Mouse (Mus musculus): ENCODE data around the gene Fscn2. TPM values are rescaled to one million over a fixed set of nuclear protein-coding genes. Genes with fewer than 3 reads are reported as not detected.

Gene Fscn2
- polyA plus RNA-seq, 1 experiment from 2014 or later = 0.20 TPM

DNA sequence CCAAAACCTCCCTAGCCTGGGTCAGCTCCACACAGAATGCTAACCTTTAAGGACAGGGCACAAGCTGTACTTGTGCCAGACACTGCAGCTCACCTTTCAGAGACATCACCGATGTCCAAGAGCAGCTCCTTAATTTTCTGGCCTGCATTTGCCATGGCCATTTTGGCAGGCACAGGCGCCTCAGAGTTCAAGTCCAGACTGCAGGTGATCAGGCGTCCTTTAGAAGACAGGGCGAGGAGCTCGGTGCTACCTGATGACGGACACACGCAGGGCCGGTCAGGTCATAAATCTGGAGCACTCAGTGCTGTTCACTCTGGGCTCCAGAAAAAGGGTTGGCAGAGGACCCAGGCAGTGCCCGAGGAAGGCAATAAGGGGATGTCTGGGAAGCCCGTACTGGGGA lies 14.0 kb downstream of the Fscn2 start:
- H3K27me3 ChIP-seq (ENCODE audit: control insufficient read depth, insufficient read depth, low read length) = no peaks in the 10 kb centered on the region
- DNase-seq (ENCODE audit: low spot score) = no peak
- H3K4me1 ChIP-seq (ENCODE audit: control insufficient read depth, insufficient read depth, low read length) = peaks cover 2% of the 10 kb centered on the region; the same call in 1 of the 2 replicates
- WGBS = 94% methylated on average over 10 of the region's 10 CpGs
- ATAC-seq (replicated peaks; ENCODE audit: insufficient number of reproducible peaks, low FRiP score, low TSS enrichment, low read depth) = no peak
- H3K27ac ChIP-seq (replicated peaks; ENCODE audit: low read depth, low read length) = no peak overlapping the region
- no peak overlapping the region for H3K9ac ChIP-seq (replicated peaks; ENCODE audit: low read length)
- H3K4me3 ChIP-seq (ENCODE audit: low read depth, low read length) = no peak overlapping the region
- no peaks in the 10 kb centered on the region for H3K9me3 ChIP-seq (replicated peaks; ENCODE audit: control insufficient read depth, low read length)
- peaks cover 3% of the 10 kb centered on the region for H3K36me3 ChIP-seq (replicated peaks; ENCODE audit: control insufficient read depth, insufficient read depth, low read depth, low read length)
- H3K4me2 ChIP-seq (ENCODE audit: low read depth, low read length) = no peak overlapping the region

DNA sequence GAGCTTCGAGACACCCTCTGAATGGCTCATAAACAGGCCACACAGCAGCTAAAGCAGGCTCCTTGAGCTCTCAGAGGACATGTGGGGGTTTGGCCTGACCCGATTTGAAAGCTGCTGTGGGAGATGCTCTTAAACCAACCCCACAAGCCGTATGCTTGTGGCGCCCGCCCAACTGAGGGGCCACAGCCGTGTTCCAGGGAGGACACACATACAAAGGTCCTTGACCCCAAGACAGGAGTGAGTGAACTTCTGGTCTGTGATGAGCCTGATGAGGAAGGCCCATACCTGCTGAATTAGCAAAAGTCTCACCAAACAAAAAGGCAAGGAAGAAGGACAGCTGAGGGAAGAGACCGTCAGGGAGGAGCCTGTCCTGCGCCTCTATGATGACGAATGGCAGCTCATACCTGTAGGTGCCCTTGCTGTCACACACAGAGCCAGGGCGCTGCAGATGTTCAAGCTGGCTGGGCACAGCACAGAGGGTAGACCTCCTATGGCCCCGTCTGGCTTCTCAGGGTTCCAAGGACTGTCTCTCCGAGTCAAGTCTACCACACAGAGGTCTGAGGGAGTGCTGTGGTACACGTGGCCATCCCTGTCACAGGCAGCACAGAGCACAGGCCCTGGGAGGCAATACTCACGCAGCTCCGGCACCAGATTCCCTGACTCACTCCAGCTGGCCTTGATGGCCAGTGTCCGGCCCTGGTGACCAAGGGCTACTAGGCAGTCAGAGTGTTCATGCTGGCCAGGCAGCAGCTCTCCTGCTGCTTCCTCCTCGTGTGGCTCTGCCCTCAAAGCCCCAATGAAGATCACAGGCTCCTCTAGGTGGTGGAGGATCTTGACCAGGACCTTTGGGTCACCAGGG lies 15.2 kb downstream of the Fscn2 start:
- Histone ChIP-seq H3K9me3 (replicated peaks; ENCODE audit: control insufficient read depth, low read length) (no peaks in the 10 kb centered on the region), H3K4me3 (ENCODE audit: low read depth, low read length) (no peak overlapping the region), H3K27ac (replicated peaks; ENCODE audit: low read depth, low read length) (no peak overlapping the region), H3K27me3 (ENCODE audit: control insufficient read depth, insufficient read depth, low read length) (no peaks in the 10 kb centered on the region), H3K36me3 (replicated peaks; ENCODE audit: control insufficient read depth, insufficient read depth, low read depth, low read length) (peaks cover 3% of the 10 kb centered on the region), H3K4me1 (ENCODE audit: control insufficient read depth, insufficient read depth, low read length) (peaks cover 2% of the 10 kb centered on the region; the same call in 1 of the 2 replicates), H3K9ac (replicated peaks; ENCODE audit: low read length) (no peak overlapping the region; the same call in 1 of the 2 replicates), H3K4me2 (ENCODE audit: low read depth, low read length) (peak overlapping the region; percentile 13; the same call in 1 of the 2 replicates)
- ATAC-seq (replicated peaks; ENCODE audit: insufficient number of reproducible peaks, low FRiP score, low TSS enrichment, low read depth) (no peak), DNase-seq (ENCODE audit: low spot score) (no peak)
- WGBS = 89% methylated on average over 17 of the region's 17 CpGs

DNA sequence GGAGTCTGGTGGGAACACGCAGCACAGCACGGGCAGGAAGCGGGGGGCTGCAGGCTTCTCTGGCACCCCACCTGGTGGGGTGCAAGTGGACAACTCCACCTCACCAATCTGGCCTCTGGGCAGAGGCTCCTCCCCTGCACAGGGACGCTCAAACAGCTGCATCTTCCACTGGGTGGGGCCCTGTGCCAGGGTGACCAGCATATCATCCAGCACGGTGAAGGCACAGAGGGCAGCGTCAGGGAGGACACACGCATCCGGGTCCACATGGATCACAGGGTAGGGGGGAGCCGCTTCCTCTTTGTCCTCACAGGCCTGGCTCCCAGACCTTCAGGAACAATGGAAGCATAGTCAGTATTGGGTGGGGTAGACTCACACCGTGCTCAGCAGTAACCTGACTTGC lies 16.0 kb downstream of the Fscn2 start:
- ATAC-seq (replicated peaks; ENCODE audit: insufficient number of reproducible peaks, low FRiP score, low TSS enrichment, low read depth) (no peak), DNase-seq (ENCODE audit: low spot score) (no peak)
- Histone ChIP-seq H3K27me3 (ENCODE audit: control insufficient read depth, insufficient read depth, low read length) (no peaks in the 10 kb centered on the region), H3K9ac (replicated peaks; ENCODE audit: low read length) (peak overlapping the region; percentile 75), H3K4me1 (ENCODE audit: control insufficient read depth, insufficient read depth, low read length) (peaks cover 2% of the 10 kb centered on the region; the same call in 1 of the 2 replicates), H3K27ac (replicated peaks; ENCODE audit: low read depth, low read length) (no peak overlapping the region), H3K4me2 (ENCODE audit: low read depth, low read length) (peak overlapping the region; percentile 95), H3K4me3 (ENCODE audit: low read depth, low read length) (peak overlapping the region; percentile 85), H3K9me3 (replicated peaks; ENCODE audit: control insufficient read depth, low read length) (no peaks in the 10 kb centered on the region), H3K36me3 (replicated peaks; ENCODE audit: control insufficient read depth, insufficient read depth, low read depth, low read length) (peaks cover 9% of the 10 kb centered on the region)
- WGBS = 61% methylated on average over 10 of the region's 10 CpGs

DNA sequence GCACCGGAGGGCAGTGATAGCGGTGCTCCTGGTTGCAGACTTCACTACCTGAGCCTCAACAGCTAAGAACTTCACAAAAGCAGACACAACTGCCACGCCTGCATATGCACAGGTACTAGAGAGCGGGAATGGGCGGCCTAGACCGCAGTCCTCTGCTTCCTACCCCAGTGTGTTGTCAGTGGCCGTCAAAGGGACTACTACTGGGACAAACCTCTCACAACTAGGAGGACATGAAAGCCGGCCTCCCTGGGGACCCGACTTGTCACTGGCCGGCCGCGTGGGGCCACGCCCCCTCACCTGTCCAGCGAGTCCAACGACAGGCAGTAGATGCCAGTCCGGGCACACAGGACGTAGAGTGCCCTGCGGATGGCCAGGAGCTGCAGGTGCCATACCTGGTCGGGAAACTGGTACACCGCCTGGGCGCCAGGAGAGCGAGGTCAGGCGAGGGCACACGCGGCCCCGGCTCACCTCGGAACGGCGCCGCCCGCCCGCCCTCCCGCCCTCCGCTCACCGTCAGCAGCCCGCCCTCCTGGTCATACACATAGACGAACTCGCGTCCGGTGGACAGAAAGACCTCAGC lies 16.8 kb downstream of the Fscn2 start:
- H3K4me3 ChIP-seq (ENCODE audit: low read depth, low read length) = peak overlapping the region; percentile 85
- ATAC-seq (replicated peaks; ENCODE audit: insufficient number of reproducible peaks, low FRiP score, low TSS enrichment, low read depth) (peak; percentile 8; the same call in 1 of the 2 replicates), DNase-seq (ENCODE audit: low spot score) (peak; percentile 24)
- no peaks in the 10 kb centered on the region for H3K27me3 ChIP-seq (ENCODE audit: control insufficient read depth, insufficient read depth, low read length)
- peak overlapping the region; percentile 95 for H3K4me2 ChIP-seq (ENCODE audit: low read depth, low read length)
- peak overlapping the region; percentile 75 for H3K9ac ChIP-seq (replicated peaks; ENCODE audit: low read length)
- H3K4me1 ChIP-seq (ENCODE audit: control insufficient read depth, insufficient read depth, low read length) = peaks cover 2% of the 10 kb centered on the region; the same call in 1 of the 2 replicates
- H3K27ac ChIP-seq (replicated peaks; ENCODE audit: low read depth, low read length) = 0 out of 2 replicates have a peak overlapping the region, but pooled peaks have one; percentile 28
- 4% methylated on average over 40 of the region's 40 CpGs for WGBS
- peaks cover 12% of the 10 kb centered on the region for H3K36me3 ChIP-seq (replicated peaks; ENCODE audit: control insufficient read depth, insufficient read depth, low read depth, low read length)
- H3K9me3 ChIP-seq (replicated peaks; ENCODE audit: control insufficient read depth, low read length) = no peaks in the 10 kb centered on the region

DNA sequence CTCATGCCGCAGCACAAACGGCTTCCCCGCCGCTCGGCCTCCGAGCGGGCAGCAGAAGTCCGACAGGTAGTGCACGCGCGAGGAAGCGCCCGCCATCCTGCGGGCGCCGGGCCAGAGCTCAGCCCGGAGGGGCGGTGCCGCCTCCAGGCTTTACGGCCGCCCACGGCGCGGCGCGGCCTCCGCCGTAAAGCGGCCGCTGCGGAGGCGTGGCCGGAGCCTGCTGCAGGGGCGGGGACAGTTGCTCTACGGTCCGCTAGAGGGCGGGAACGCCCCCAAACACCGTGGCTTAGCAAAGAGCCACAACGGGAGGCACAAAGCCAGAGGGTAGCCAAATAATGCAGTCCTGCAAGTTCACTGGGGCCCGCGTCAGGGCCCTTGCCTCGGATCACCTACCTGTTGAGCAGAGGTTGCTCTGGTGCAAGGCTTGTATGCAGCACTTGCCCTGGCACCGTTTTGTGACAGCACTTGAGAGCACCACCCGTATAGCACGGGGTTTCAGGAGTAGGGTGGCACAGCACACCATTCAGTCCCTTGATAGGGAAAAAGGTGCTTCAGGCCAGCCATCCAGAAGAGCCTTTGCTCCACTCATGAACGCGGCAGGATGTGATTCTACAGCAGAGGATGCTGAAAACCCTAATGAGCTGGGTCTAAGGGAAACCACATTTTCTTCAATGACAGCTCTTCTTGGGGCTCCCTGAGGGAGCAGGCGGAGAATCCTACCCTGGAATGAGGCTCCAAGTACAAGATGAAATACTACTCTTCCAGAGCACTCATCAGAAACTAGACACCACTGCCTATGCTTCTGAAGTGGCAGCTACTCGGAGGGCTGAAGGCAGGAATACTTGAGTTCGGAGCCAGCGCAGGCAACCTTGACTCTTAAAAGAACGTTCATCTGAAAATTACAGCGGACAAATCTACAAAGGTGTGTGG lies 17.5 kb downstream of the Fscn2 start, which contains the start of gene Faap100:
Gene Faap100, minus strand, starts transcription at position 154 of the 930 bp plus-strand sequence.
- peaks cover 12% of the 10 kb centered on the region for H3K36me3 ChIP-seq (replicated peaks; ENCODE audit: control insufficient read depth, insufficient read depth, low read depth, low read length)
- H3K27ac ChIP-seq (replicated peaks; ENCODE audit: low read depth, low read length) = peak within 1 kb of the TSS; percentile 31; the same call in 1 of the 2 replicates

DNA sequence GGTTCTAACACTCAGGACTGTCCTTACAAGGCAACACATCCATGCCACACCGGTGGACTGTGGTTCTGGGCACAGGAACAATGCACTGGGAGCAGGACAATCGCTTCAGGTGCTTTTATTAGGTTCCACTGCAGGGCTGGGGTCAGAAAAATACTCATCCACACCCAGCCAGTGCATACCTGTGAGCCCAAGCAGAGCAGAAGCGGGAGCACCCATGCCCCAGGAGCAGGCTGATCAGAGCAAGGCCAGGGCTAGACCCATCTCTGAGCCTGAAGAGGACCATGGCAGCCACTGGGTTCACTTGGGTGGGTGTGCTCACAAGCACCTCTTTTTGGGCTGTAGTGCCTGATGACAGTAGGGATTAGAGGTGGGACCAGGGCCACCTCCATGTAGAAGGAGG lies 18.9 kb downstream of the Fscn2 start:
- ATAC-seq (replicated peaks; ENCODE audit: insufficient number of reproducible peaks, low FRiP score, low TSS enrichment, low read depth) (no peak), DNase-seq (ENCODE audit: low spot score) (no peak)
- Histone ChIP-seq H3K9me3 (replicated peaks; ENCODE audit: control insufficient read depth, low read length) (no peaks in the 10 kb centered on the region), H3K9ac (replicated peaks; ENCODE audit: low read length) (no peak overlapping the region), H3K4me1 (ENCODE audit: control insufficient read depth, insufficient read depth, low read length) (peaks cover 2% of the 10 kb centered on the region; the same call in 1 of the 2 replicates), H3K27ac (replicated peaks; ENCODE audit: low read depth, low read length) (no peak overlapping the region), H3K4me2 (ENCODE audit: low read depth, low read length) (no peak overlapping the region), H3K36me3 (replicated peaks; ENCODE audit: control insufficient read depth, insufficient read depth, low read depth, low read length) (peaks cover 12% of the 10 kb centered on the region), H3K4me3 (ENCODE audit: low read depth, low read length) (no peak overlapping the region), H3K27me3 (ENCODE audit: control insufficient read depth, insufficient read depth, low read length) (no peaks in the 10 kb centered on the region)
- WGBS = 95% methylated on average over 3 of the region's 3 CpGs

More for the DNA sequence above, 17.5 kb downstream of the Fscn2 start, which contains the start of gene Faap100:
- peak; percentile 95 for DNase-seq (ENCODE audit: low spot score)
- no peaks in the 10 kb centered on the region for H3K27me3 ChIP-seq (ENCODE audit: control insufficient read depth, insufficient read depth, low read length)
- ATAC-seq (replicated peaks; ENCODE audit: insufficient number of reproducible peaks, low FRiP score, low TSS enrichment, low read depth) = peak; percentile 87
- peak within 1 kb of the TSS; percentile 95 for H3K4me2 ChIP-seq (ENCODE audit: low read depth, low read length)
- H3K4me3 ChIP-seq (ENCODE audit: low read depth, low read length) = peak within 1 kb of the TSS; percentile 85
- peak within 1 kb of the TSS; percentile 75 for H3K9ac ChIP-seq (replicated peaks; ENCODE audit: low read length)
- no peaks in the 10 kb centered on the region for H3K9me3 ChIP-seq (replicated peaks; ENCODE audit: control insufficient read depth, low read length)
- WGBS = 7% methylated on average over 54 of the region's 54 CpGs
- peaks cover 2% of the 10 kb centered on the region; the same call in 1 of the 2 replicates for H3K4me1 ChIP-seq (ENCODE audit: control insufficient read depth, insufficient read depth, low read length)

DNA sequence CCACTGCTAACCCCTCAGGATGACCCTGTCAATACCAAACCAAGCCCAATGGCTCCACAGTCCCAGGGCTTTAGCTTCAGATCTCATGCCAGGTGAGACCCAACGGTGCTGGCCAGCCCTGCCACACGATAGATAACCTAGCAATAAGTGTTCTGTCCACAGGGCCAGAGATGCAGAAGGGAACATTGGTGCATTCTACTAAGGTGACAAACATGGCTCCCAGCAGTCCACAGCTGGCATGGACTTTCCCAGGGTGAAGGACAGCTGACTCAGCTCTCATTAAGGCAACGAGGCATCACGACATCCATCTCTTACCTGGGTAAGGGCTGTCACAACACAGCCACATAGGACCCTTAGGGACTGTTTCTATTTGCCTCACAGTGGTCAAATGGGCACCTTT lies 19.8 kb downstream of the Fscn2 start:
- ATAC-seq (replicated peaks; ENCODE audit: insufficient number of reproducible peaks, low FRiP score, low TSS enrichment, low read depth) (no peak), DNase-seq (ENCODE audit: low spot score) (no peak)
- no peak overlapping the region for H3K4me3 ChIP-seq (ENCODE audit: low read depth, low read length)
- H3K4me2 ChIP-seq (ENCODE audit: low read depth, low read length) = no peak overlapping the region
- no peak overlapping the region for H3K9ac ChIP-seq (replicated peaks; ENCODE audit: low read length)
- H3K9me3 ChIP-seq (replicated peaks; ENCODE audit: control insufficient read depth, low read length) = no peaks in the 10 kb centered on the region
- H3K4me1 ChIP-seq (ENCODE audit: control insufficient read depth, insufficient read depth, low read length) = peaks cover 2% of the 10 kb centered on the region; the same call in 1 of the 2 replicates
- peaks cover 12% of the 10 kb centered on the region for H3K36me3 ChIP-seq (replicated peaks; ENCODE audit: control insufficient read depth, insufficient read depth, low read depth, low read length)
- no peaks in the 10 kb centered on the region for H3K27me3 ChIP-seq (ENCODE audit: control insufficient read depth, insufficient read depth, low read length)
- no peak overlapping the region for H3K27ac ChIP-seq (replicated peaks; ENCODE audit: low read depth, low read length)
- WGBS = 89% methylated on average over 4 of the region's 4 CpGs
